Mouse (Mus musculus) cerebellum, adult 8-10 months (tissue): ENCODE results near the gene F2rl1.
"Not testable (repeated sequence)": the region's sequence is repeated elsewhere in the genome, so short reads cannot be mapped to it uniquely, and the experiment has no call there.

Experiments
- DNase-seq: peaks from one replicate; pipeline ENCODE4 v3.0.0; 2022

The F2rl1 gene

DNA sequence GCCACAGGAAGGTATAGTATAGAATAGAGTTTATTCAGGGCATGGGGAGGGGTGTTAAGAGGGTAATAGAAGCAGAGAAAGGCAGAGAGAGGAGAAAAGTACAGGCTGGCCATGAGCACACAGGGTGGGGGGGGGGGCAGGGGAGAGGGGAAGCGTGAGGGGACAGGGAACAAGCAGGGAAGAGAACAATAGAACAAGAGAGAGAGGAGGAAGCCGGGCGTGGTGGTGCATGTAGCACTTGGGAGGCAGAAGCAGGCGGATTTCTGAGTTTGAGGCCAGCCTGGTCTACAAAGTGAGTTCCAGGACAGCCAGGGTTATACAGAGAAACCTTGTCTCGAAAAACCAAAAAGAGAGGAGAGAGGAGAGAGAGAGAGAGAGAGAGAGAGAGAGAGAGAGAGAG, 8.1 kb upstream of the F2rl1 start:
- not testable (repeated sequence) for DNase-seq

DNA sequence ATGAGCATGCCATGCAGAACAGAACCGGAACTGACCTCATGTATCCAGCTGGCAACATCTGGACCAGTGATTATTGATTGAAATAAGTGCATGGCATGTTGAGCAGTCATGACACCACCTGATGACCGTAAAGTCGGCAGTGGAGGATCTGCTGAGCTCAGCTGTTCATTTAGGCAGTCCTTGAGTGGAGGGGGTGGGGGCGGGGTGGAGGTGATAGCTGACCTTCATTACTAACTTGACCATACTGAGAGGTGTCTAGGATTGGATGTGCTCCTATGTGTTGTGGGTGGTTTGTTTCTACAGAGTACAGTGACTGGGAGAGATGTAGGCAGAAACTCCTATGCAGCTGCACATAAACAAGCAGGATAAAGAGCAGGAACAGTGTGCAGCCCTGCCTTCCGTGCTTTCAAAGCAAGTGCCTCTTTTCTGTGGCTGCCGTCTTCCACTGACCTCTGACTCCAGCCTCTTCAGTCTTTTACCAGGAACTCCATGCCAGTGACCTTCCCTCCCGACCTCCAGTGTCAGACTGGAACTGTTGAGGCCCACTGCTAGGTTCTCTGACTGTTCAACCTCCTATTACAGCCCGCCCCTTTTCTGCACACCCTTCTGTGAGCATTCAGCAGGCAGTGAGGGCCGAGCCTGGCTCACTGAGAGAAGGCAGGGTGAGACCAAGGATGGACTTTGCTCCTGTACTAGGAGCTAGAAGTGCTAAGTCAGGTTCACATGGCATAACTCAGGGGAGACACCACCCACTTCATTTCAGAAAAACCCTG, 6.4 kb upstream of the F2rl1 start:
- DNase-seq = no peak

DNA sequence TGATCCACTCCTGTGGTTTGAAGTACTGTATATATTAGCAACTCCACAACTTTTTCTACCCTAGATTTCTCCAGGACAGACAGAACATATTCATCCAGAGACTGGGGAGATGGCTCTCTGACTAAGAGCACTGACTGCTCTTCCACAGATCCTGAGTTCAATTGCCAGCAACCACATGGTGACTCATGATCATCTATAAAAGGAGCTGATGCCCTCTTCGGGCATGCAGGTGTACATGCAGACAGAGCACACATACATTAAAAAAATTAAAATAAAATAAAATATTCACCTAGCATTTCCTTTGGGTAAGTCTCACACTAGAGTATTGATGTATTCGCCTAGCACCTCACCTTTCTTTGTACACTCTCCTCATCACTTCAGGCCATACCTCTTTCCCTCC, 4.2 kb upstream of the F2rl1 start:
- no peak for DNase-seq

DNA sequence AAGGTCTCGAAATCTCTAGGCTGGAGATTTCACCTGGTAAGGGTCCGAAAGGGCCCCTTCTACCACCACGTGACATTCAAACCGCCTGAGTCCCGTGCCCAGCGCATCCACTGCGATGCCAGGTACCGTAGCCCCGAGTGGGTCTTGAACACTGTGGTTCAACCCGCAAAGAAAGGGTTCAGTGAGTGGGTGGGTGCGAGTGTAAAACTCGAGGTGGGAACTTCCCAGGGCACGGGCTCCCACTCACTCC, 678 bp downstream of the F2rl1 start:
- no peak for DNase-seq

DNA sequence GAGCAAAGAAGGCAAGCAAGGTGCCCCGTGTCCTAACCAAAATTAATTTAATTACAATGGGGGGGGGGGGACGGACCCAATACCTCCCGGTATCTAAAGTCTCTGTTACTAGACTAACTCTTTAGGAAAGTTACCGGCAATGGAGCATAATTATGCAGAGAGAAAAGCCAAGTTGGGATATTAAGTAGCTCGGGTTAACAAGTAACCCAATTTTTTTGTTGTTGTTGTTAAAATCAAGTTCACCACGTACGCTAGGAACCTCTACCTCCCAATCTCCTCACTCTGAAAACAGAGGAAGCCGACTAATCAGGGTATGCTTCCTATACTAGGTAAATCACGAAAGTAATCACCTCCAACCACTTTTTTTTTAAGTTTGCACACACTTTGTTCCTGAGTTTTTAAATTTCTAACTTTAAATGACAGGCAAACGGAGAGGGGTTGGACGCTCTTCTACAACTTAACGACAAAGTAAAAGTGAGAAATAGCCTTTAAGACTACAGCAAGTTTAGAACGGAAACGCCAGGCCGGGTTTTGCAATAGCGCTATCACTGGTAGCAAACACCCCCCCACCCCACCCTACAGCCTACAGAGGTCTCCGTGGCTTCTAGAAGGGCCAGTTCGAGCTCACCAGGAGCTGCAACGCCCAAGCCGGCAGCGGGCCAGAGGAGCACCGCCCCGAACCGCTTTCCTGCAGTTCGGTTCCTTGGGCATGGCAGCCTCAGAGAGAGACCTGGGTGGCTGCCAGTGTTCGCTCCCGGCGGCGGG, 1.2 kb downstream of the F2rl1 start:
- no peak for DNase-seq

DNA sequence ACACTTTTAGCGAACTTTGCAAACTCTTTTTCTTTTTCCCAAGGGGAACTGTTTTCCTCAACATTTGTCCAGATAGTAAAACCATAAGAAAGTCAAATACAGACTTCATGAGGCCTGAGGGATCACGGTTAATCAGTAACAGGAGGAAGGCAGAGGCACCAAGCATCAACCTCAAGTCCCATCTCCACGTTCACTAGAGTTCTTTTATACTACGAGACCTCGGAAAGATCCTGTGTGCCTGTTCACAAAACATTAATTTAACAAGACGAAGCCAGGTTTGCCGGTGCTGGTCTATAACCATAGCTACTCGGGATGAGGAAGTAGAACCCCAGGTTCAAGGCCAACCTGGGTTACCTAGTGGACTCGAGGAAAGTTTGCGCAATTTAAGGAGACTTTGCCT, 2.9 kb downstream of the F2rl1 start:
- no peak for DNase-seq

DNA sequence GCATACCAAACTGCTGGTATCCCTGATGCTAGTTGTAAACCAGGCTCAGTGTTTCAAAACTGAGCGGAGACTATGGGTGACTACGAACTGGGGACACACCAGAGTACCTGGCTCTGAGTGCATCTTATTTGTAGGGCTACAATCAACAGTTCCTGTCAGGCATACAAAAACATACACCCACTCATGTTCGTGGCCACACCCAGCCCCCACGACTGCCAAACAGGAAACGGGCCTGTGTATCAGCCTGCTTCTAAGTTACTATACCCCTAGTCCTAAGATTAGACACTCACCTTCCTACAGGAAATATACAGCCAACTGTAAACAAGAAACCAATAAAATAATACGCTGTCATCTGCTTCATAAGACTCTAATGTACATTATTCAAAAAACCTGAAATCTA, 4.0 kb downstream of the F2rl1 start:
- no peak for DNase-seq

DNA sequence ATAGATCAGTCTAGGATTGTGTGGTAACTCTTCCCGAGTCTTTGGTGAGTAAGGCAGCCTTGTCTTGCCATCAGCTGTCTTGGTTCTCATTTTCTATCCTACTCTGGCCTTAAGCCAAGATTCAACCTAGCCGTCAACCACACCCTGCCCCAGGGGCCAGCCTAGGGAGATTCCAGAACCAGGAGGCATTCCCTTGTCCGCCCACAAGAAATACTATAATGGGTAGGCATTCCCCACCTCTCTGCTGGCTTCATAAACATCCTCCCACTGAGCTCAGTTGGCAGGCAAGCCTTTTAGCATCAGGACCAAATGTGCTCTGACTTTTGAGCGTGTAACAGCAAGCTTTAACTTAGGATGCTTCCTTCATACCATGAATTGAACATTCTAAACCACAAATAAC, 10.3 kb downstream of the F2rl1 start:
- DNase-seq = no peak

DNA sequence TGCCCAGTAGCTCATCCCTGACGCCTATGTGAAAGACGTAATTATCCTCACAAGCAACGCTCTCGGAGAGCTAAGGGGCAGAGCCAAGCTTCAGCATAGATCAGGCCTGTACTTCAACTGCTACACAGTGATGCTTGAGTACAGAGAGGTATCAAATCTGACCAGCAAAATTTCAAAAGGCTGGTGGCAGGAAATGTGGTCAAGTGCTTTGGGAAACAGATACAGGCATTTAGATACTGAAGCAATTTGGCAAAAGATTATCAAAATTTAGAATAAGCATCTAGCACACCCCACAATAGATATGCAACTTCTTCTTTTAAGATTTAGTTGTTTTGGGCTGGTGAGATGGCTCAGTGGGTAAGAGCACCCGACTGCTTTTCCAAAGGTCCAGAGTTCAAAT, 15.0 kb downstream of the F2rl1 start:
- DNase-seq = no peak

DNA sequence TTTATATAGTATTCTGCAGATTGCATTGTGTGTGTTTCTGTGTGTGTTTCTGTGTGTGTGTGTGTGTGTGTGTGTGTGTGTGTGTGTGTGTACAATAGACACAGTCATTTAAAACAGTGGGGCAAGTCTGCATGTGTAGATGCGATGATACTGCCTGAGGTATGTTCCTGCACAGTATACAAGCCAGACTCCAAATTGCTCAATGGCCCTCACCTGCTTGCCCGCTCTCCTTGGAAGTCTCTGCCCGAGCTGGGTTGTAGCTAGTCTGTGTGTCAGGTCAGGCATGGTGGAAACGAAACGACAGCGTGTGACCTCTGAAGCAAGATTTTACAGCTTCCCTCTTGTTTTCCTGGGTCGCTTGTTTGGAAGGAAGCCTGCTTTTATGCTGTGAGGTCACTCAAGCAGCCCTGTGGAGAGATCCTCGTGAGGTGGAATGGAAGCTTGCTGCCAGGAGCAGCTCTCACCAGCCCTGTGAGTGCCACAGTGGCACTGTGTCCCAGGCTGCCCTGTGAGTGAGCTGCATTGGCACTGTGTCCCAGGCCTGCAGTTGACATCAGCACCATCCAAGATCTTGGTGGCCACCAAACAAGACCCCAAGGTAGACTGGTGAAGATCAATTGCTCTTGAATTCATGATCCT, 21.6 kb downstream of the F2rl1 start:
- DNase-seq = no peak

DNA sequence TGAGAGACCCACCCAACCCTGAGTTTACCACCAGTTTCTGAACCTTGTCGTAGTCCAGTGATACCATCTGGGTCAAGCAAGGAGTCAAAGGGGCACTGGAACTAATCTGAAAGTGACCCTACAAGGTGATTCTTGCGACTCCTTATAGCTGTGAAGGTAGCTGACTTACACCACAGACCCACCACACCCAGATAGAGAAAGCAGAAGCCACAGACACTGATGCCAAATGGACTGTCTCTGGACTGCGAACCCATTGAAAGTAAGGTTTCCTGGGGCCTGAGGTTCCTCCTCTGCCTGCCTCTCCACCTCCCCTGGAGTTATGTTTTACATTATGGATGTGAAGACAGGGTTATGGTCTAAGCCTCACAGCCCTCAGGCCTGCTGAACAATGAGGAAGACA, 28.4 kb downstream of the F2rl1 start:
- DNase-seq = no peak

DNA sequence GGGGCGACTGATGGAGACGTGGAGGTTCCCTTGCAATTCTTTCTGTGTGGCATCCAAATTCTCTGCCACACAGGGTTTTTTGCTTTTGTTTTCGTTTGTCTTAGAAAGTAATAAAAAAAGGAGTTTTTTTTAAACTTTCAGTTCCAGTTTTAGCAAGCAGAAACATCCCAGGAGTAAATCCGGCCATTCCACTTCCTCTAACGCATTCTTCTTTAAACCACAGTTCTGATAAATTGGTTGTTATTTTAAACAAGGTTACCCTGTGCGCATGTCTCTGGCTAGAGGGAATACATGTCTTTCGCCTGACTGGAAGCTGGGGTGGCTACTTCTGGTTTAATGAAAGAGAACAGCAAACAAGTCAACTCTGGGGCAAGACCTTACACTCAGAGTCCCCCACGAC, 30.2 kb downstream of the F2rl1 start:
- no peak for DNase-seq

DNA sequence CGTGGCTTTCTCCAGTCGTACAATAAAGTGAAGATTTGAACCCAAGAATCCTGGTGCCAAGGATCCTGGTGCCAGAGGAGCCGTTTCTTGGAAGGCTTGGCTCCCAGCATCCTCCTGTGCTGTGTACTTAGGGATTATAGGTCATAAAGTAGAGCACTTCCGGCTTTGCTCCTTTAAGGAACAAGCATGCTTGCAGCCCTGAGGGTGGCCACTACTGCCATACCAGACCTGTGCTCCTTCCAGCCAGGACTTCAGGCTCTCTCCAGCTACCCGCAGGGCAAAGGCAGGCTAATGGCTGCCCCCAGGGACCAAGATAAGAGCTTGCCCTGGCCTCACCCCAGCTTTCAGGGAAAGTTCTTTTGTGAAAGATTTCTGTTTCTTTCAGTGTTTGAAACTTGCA, 31.7 kb downstream of the F2rl1 start:
- no peak for DNase-seq

DNA sequence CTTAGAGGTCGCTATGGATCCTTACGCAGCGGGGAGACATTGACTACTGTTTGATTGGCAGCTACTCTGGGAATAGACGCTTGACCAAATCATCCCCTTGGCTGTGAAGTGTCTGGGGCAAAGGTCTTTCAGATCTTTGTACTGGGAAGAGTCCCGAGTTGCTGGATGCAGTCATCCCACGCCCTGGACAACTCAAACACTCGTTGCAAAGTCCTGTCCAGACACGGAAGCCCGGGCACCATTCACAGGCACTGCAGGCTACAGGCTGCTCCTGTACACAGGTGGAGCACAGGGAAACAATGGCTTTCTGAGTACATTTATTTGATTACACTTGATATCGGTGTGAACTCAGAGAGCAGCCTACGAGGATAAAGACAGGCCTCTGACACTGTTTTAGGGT, 33.7 kb downstream of the F2rl1 start:
- DNase-seq = no peak

DNA sequence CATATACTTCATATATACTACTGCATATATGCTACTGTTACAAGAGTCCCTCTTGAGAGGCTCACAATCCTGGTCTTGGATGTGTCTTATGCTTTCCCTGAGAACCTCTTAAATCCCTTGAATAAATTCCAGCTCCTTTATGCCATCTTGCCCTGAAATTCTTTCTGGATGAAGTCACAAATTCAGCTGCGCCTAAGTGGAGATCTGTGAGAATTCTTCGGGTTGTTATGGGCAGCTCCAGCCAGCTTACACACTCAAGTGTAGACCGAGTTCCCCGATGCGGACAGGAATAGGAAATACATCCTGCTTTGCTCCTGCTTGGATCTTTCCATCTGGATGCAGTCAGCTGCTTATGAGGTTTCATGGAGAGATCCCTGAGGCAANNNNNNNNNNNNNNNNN, 40.4 kb downstream of the F2rl1 start:
- DNase-seq = no peak

DNA sequence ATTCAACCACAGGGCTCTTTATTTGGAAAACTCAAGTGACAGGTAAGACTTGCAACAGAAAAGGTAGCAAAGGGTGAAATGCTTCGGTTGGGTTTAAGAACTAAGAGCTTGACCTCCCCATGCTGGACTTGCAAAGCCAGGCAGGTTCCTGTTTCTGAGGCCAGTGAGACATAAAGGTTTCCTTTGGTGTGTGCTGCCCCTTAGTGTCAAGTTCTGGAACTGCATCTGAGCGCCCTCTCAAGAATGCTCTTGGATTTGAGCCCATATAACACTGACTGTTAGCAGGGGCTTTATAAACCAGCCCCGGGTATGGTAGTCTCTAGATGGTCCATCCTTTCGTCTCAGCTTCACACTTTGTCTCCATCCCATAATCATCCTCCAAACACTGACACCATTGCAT, 43.6 kb downstream of the F2rl1 start:
- DNase-seq = peak; percentile 48

DNA sequence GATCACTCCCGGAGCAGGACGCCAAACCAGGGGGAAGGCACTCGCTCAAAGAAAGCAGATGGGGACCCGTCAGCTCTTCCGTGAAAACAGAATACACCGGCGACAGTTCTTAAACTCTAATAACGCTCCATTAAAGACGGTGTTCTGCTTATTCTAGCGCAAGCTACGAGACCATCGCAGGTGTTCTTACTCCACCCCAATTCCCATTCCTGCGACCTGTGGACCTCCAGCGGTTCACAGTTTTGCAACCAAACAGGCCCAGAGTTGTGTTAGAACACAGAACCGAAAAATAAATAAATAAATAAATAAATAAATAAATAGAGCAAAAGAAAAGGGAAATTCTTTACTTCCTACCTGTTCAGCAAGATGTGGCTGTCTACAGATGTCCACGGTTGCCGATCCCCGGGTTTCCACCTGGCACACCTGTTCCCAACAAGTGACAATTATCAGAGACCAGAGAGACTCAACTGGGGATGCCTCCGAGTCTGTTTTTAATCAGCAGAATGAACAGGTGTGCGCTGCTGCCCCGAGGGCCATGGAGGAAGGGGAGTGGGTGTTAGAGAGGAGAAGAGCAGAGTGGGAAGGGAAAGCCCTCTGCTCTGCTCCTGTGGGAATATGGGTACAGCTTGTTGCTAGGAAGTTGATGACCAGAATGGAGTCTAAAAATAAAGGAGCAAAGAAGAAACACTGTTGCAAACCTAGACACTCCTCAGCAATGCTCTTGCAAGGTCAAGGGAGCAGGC, 46.2 kb downstream of the F2rl1 start, which contains the start of gene S100z:
Gene S100z, minus strand, starts transcription at position 51 of the 743 bp plus-strand sequence.
- no peak for DNase-seq

DNA sequence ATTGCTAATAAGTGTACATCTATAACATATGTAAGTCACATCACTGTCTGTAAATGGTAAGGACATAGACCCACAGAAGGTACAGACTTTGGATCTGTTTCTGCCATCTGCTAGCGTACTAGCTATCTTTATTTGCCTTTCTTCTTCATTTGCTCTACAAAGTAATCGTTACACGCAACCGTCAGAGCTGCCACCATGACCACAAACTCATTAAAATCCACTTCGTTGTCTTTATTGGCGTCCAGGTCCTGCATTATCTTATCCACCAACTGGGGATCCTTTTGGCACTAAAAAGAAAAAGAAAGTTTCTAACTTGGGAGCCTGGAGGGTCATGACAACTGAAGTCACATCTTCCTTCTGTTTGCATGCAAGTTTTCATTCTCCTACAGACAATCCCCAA, 47.9 kb downstream of the F2rl1 start:
- DNase-seq = no peak

DNA sequence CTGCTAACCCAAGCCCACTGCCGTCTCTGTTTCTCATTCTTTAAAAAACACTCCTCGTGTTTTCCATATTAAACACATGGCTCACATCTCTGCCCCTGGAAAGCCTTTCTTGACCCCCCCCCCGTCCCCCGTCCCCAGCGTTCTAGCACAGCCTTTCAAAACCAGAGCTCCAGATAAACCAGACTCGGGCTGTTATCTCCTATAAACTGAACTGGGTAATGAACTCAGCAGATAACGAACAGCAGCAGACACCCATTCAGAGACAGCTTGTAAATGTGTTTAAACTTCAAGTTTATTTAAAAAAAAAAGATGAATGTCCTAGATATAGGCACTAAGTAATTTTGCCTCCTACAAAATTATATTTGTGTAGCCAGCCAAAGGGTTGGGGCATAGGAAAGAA, 49.9 kb downstream of the F2rl1 start:
- no peak for DNase-seq

DNA sequence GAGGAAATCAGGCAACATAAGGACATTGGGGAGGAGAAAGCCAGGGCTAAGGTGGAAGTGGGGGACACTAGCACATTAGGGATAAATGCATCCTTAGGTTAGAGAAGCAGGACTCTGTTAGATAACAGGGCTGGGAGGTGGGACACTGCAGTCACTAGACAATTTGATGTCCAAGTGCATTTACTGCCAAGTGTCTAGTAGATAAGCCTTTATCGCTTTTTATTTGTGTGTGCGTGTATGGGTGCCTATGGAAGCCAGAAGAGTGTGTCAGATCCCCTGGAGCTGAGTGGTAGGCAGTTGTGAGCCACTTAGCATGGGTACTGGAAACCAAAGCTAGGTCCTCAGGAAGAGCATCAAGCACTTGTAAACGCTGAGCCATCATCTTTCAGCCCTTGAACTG, 50.7 kb downstream of the F2rl1 start:
- DNase-seq = no peak

DNA sequence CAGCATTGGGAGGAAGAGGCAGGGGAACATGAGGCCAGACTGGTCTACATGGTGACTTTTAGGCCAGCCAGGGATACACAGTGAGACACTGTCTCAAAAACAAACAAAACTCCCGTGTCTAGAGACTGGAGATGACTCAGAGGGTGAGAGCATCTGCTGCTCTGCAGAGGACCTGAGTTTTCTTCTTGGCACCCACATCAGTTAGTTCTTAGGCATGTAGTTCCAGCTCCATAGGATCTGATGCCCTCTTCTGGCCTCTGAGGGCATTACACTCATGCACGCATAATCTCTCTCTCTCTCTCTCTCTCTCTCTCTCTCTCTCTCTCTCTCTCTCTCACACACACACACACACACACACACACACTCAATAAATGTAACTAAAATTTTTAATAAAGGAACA, 54.1 kb downstream of the F2rl1 start:
- no peak for DNase-seq
